Mouse (Mus musculus) kidney, adult 2 months (tissue): ENCODE measurements at regions not wholly inside any gene's neighbourhood (a gene's known extent, or its start where the extent isn't known, plus 50 kb on each side); places are given as distances from the start of the nearest gene placed in this dataset.

Experiments used
- DNase-seq: peaks from one replicate; pipeline ENCODE4 v3.0.0; 2021
- H3K27ac ChIP-seq: fragments of 200-500 bp; 2 replicates; pipeline ENCODE4 v1.5.1; 2012; ENCODE audit warnings: low read depth, low read length, control low read depth, inconsistent platforms; ENCODE audit not compliant: insufficient read depth
- H3K27me3 ChIP-seq: fragments of 200-500 bp; replicated peaks from 2 replicates; pipeline ENCODE4 v1.6.1; 2012; ENCODE audit warnings: mild to moderate bottlenecking, moderate library complexity, low read length, inconsistent platforms; ENCODE audit not compliant: control insufficient read depth, insufficient read depth
- H3K36me3 ChIP-seq: fragments of 200-500 bp; 2 replicates; pipeline ENCODE4 v1.6.1; 2012; ENCODE audit warnings: mild to moderate bottlenecking, moderate library complexity, low read length, inconsistent platforms; ENCODE audit not compliant: control insufficient read depth, insufficient read depth
- H3K4me1 ChIP-seq: fragments of 200-500 bp; 2 replicates; pipeline ENCODE4 v1.6.1; 2011; ENCODE audit warnings: low read length; ENCODE audit not compliant: control insufficient read depth, insufficient read depth
- H3K4me3 ChIP-seq: fragments of 200-500 bp; 2 replicates; pipeline ENCODE4 v1.5.1; 2011; ENCODE audit warnings: mild to moderate bottlenecking, low read depth, low read length, control low read depth; ENCODE audit not compliant: insufficient read depth
- CTCF ChIP-seq: fragments of 200-500 bp; conservative IDR thresholded peaks from 2 replicates; pipeline ENCODE4 v1.5.1; 2011; ENCODE audit warnings: low read depth, mild to moderate bottlenecking, control low read depth, low read length, moderate library complexity, mixed read lengths; ENCODE audit not compliant: insufficient read depth, insufficient read length
- POLR2A ChIP-seq: fragments of 200-500 bp; IDR thresholded peaks from one replicate; pipeline ENCODE4 v1.6.1; 2011; ENCODE audit warnings: low read depth, low read length, control low read depth
- WGBS: fragments of 180-500 bp; shearing (Covaris S2); methylation state at CpG from one replicate; pipeline ENCODE4 v1.1.7; 2018; 5-methylcytosine and 5-hydroxymethylcytosine counted together

DNA sequence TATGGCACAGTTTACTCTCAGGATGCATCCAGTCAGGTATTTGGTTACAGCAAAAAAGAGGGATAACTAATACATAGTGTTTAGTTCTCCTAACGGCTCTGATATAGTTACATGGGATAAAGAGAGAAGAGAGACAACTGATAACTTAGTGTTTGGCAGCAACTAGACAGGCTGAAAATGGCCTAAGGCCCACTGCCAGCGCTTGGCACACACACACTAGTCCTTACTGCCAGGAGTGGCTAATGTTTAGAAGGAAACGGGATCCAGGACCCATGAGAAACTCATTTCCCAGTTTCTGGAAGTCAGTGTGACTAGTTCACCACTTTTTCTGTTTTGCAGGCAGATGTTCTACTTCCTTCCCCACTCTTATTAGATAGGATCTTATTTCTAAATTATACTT lies 633.5 kb upstream of the Cylc2 start:
- peak; percentile 9 for DNase-seq
- H3K27ac ChIP-seq: no peak overlapping the region
- H3K36me3 ChIP-seq: no peaks in the 10 kb centered on the region
- 53% methylated on average over 3 of the region's 3 CpGs for WGBS
- TF ChIP-seq CTCF: no peak
- no peaks in the 10 kb centered on the region for H3K4me1 ChIP-seq
- H3K27me3 ChIP-seq: no peaks in the 10 kb centered on the region
- H3K4me3 ChIP-seq: no peak overlapping the region

DNA sequence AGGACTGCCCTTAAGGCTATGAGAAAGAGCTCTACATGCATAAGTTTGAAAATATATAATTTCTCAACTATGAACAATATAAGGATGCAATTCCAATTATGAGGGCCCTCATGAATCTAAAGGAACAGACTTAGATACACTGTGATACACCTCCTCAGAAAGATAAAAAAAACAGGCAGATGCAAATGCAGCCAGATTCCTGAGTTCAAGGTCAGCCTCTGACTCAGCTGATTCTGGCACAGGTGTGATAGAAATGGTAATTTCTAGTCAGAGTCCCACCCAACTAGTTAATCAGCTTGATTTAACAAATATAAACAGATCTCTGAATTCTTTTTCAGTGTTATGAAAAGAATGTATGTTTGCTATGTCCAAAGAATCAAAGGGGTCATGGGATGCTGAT lies 595.8 kb upstream of the Cylc2 start:
- TF ChIP-seq POLR2A (no peak), CTCF (no peak)
- DNase-seq: no peak
- H3K36me3 ChIP-seq: no peaks in the 10 kb centered on the region

More for the DNA sequence above, 595.8 kb upstream of the Cylc2 start:
- no peaks in the 10 kb centered on the region for H3K4me1 ChIP-seq
- no peaks in the 10 kb centered on the region for H3K27me3 ChIP-seq
- H3K4me3 ChIP-seq: no peak overlapping the region
- no peak overlapping the region for H3K27ac ChIP-seq
